Mouse (Mus musculus) lung, postnatal 14 days (tissue): ENCODE results near the gene Cyct.

ENCODE experiments used
- DNase-seq: peaks from one replicate; pipeline ENCODE4 v3.0.0; 2021

Cyct gene

GRCm38 (mm10) chr2:76360226-76360625 is at the start of gene Cyct:
Gene Cyct (minus strand): TSS chr2:76360450.
- DNase-seq: no peak

GRCm38 (mm10) chr2:76409986-76410385 is 49.7 kb upstream of the Cyct start:
- DNase-seq: no peak

GRCm38 (mm10) chr2:76409526-76409925 is 49.3 kb upstream of the Cyct start:
- DNase-seq: no peak

GRCm38 (mm10) chr2:76406937-76407441 is 46.7 kb upstream of the Cyct start:
- peak; percentile 52 for DNase-seq

- peak; percentile 77 for DNase-seq
Measured at GRCm38 (mm10) chr2:76406151-76406936, 46.1 kb upstream of the Cyct start, which contains the start of gene Osbpl6. Gene Osbpl6 (plus strand): TSS chr2:76406508.

GRCm38 (mm10) chr2:76405596-76406150 is 45.4 kb upstream of the Cyct start:
- DNase-seq: peak; percentile 17

GRCm38 (mm10) chr2:76400178-76400577 is 39.9 kb upstream of the Cyct start:
- no peak for DNase-seq

GRCm38 (mm10) chr2:76386531-76386930 is 26.3 kb upstream of the Cyct start:
- DNase-seq: no peak

- no peak for DNase-seq
Measured at GRCm38 (mm10) chr2:76378646-76379045, 18.4 kb upstream of the Cyct start.

- DNase-seq: no peak
Measured at GRCm38 (mm10) chr2:76374544-76375206, 14.4 kb upstream of the Cyct start.

- no peak for DNase-seq
Measured at GRCm38 (mm10) chr2:76372244-76372643, 12.0 kb upstream of the Cyct start.

GRCm38 (mm10) chr2:76370656-76370922 is 10.3 kb upstream of the Cyct start:
- no peak for DNase-seq

GRCm38 (mm10) chr2:76369821-76370655 is 9.8 kb upstream of the Cyct start, which contains the start of gene Rbm45:
Gene Rbm45 (plus strand): TSS chr2:76369984.
- peak; percentile 92 for DNase-seq

- DNase-seq: no peak
Measured at GRCm38 (mm10) chr2:76368861-76369660, 8.8 kb upstream of the Cyct start.

GRCm38 (mm10) chr2:76367188-76367922 is 7.1 kb upstream of the Cyct start:
- DNase-seq: peak; percentile 91

- DNase-seq: no peak
Measured at GRCm38 (mm10) chr2:76365811-76366210, 5.6 kb upstream of the Cyct start.

- DNase-seq: no peak
Measured at GRCm38 (mm10) chr2:76362111-76362510, 1.9 kb upstream of the Cyct start.

GRCm38 (mm10) chr2:76347839-76348238 is 12.4 kb downstream of the Cyct start:
- DNase-seq: no peak

- no peak for DNase-seq
Measured at GRCm38 (mm10) chr2:76342146-76342545, 18.1 kb downstream of the Cyct start.

- DNase-seq: peak; percentile 22
Measured at GRCm38 (mm10) chr2:76338215-76339156, 21.8 kb downstream of the Cyct start, which contains the start of gene Pde11a. Gene Pde11a (minus strand): TSS chr2:76338774.
